Mouse (Mus musculus): Measurements from ENCODE around the gene Mkrn2os. TPM values are rescaled to one million over a fixed set of nuclear protein-coding genes. Genes with fewer than 3 reads are reported as not detected.

Gene Mkrn2os
- not detected in 2 replicates for total RNA-seq (2023)

GRCm38 (mm10) chr6:115592458-115592857 lies at the start of gene Mkrn2os:
Gene Mkrn2os (minus strand): TSS chr6:115592576.

GRCm38 (mm10) chr6:115601715-115602523 lies 9.5 kb upstream of the Mkrn2os start, which contains the start of gene Mkrn2:
Gene Mkrn2 (plus strand): TSS chr6:115601902.

GRCm38 (mm10) chr6:115544442-115544970 lies 47.9 kb downstream of the Mkrn2os start, which contains the start of gene Tsen2:
Gene Tsen2 (plus strand): TSS chr6:115544664.

Other genes with a start within 250 kb of the Mkrn2os start
- gene Pparg, start 231.6 kb downstream of the Mkrn2os start, total RNA-seq (2023) = 0.70 and 0.73 TPM in 2 replicates
- gene Tsen2, start 47.9 kb downstream of the Mkrn2os start, total RNA-seq (2023) = 1.8 and 2.2 TPM in 2 replicates
- gene Mkrn2, start 9.3 kb upstream of the Mkrn2os start, total RNA-seq (2023) = 17.4 and 19.0 TPM in 2 replicates
- 377 and 583 TPM in 2 replicates for gene Raf1, start 84.1 kb upstream of the Mkrn2os start, total RNA-seq (2023)
- 93.6 and 100 TPM in 2 replicates for gene Tmem40, start 169.8 kb upstream of the Mkrn2os start, total RNA-seq (2023)
- 0.27 and 0.60 TPM in 2 replicates for gene Cand2, start 182.0 kb upstream of the Mkrn2os start, total RNA-seq (2023)
- gene Rpl32, start 216.2 kb upstream of the Mkrn2os start, total RNA-seq (2023) = 502 and 689 TPM in 2 replicates
- gene Efcab12, start 245.8 kb upstream of the Mkrn2os start, total RNA-seq (2023) = not detected in 2 replicates